In genomic region chr8:87130691-87131090, GRCm38 (mm10) we compare ENCODE assay signal across 14 mouse cellular contexts.
DNase-seq lines count a peak whose midpoint lies in the region; TF ChIP-seq lines count a peak whose summit lies in the region.
"Had no signal": no experiment of that assay in that cellular context is flagged by ENCODE, and none has a peak within 500 bp of the region (broad histone marks: within the 10 kb centered on the region; RNA-seq: fewer than 3 reads in every experiment).

No protein-coding gene starts in this region.

- TF ChIP-seq POLR2A in cortical plate, adult 2 months (IDR thresholded peaks at IDR 0.05; ENCODE audit: extremely low read depth, insufficient read depth, low read length): no peak
- TF ChIP-seq POLR2A in thymus, adult 2 months (IDR thresholded peaks at IDR 0.05; ENCODE audit: control insufficient read depth, extremely low read depth, insufficient read depth, low read length, poor library complexity): no peak

- 28% methylated on average over 3 of the region's 3 CpGs for WGBS in thymus, adult 2 months

- TF ChIP-seq CTCF in cortical plate, adult 2 months (IDR thresholded peaks at IDR 0.05; ENCODE audit: extremely low read depth, insufficient read depth, low read length): no peak
- no peak for TF ChIP-seq CTCF in thymus, adult 2 months (IDR thresholded peaks at IDR 0.05; ENCODE audit: borderline replicate concordance, control insufficient read depth, extremely low read depth, insufficient read depth, low read length, poor library complexity)

- no peaks in the 10 kb centered on the region for H3K36me3 ChIP-seq in thymus, adult 2 months (ENCODE audit: control insufficient read depth, insufficient read depth, low read length)
- H3K36me3 ChIP-seq: hindbrain, embryonic 15.5 days had no signal

- peak; percentile 13 for DNase-seq in adrenal gland, postnatal 14 days
- no peak for DNase-seq in adrenal gland, postnatal 4 days (ENCODE audit: low spot score in 2 of 2)
- DNase-seq in 3134 (ENCODE audit: extremely low read depth, insufficient read length, low spot score): peak; percentile 28
- peak; percentile 67 for DNase-seq in kidney, adult 9 months
- no peak for DNase-seq in frontal cortex, adult 2 months (ENCODE audit: extremely low spot score in 1 of 2, low spot score in 1 of 2)
- DNase-seq in liver: no peak
- DNase-seq in thymus, adult 2 months: no peak
- DNase-seq: cerebellum, adult 9-11 months; gastrocnemius, postnatal 10 days; right cerebral cortex, postnatal 4 days had no signal

- H3K27me3 ChIP-seq in thymus, adult 2 months (ENCODE audit: control insufficient read depth, insufficient read depth, low read length): no peaks in the 10 kb centered on the region
- H3K27me3 ChIP-seq: hindbrain, embryonic 15.5 days had no signal

- H3K27ac ChIP-seq in cortical plate, adult 2 months (ENCODE audit: insufficient read depth, low read length): peak overlapping the region; percentile 7; the same call in 1 of the 2 replicates
- no peak overlapping the region for H3K27ac ChIP-seq in thymus, adult 2 months (ENCODE audit: control insufficient read depth, insufficient read depth, low read length)
- H3K27ac ChIP-seq: hindbrain, embryonic 15.5 days; liver, embryonic 14.5 days; macrophage had no signal

- H3K4me3 ChIP-seq in cortical plate, adult 2 months (ENCODE audit: insufficient read depth, low read length): no peak overlapping the region
- H3K4me3 ChIP-seq in thymus, adult 2 months (ENCODE audit: control insufficient read depth, insufficient read depth, low read length): no peak overlapping the region
- H3K4me3 ChIP-seq: hindbrain, embryonic 15.5 days had no signal

- peaks cover 1% of the 10 kb centered on the region; the same call in 1 of the 2 replicates for H3K4me1 ChIP-seq in cortical plate, adult 2 months (ENCODE audit: control insufficient read depth, insufficient read depth, low read length)
- no peaks in the 10 kb centered on the region for H3K4me1 ChIP-seq in thymus, adult 2 months (replicated peaks; ENCODE audit: control insufficient read depth, insufficient read depth, low read length)

Comparison
In these comparisons a context has a peak if more than half of its experiments do, and no peak if none do; other contexts are left out.
1. DNase-seq: peak in adrenal gland, postnatal 14 days (single experiment), 3134 (single experiment) and kidney, adult 9 months (single experiment); none in adrenal gland, postnatal 4 days (0 of 2), frontal cortex, adult 2 months (0 of 2), liver (single experiment) and thymus, adult 2 months (single experiment).